Comparison of ENCODE assay signal across 22 mouse cellular contexts in genomic region chr7:132231476-132231875, GRCm38 (mm10).
DNase-seq lines count a peak whose midpoint lies in the region; ATAC-seq and TF ChIP-seq lines count a peak whose summit lies in the region.
"Had no signal": no experiment of that assay in that cellular context is flagged by ENCODE, and none has a peak within 500 bp of the region (broad histone marks: within the 10 kb centered on the region; RNA-seq: fewer than 3 reads in every experiment).

No protein-coding gene starts in this region.

- 76% methylated on average over 3 of the region's 3 CpGs for WGBS in embryonic facial prominence, embryonic 15.5 days
- WGBS in embryonic facial prominence, embryonic 10.5 days: 88% methylated on average over 3 of the region's 3 CpGs
- 57% methylated on average over 3 of the region's 3 CpGs for WGBS in lung, postnatal 0 days

- no peak for TF ChIP-seq CTCF in lung, postnatal 0 days (IDR thresholded peaks at IDR 0.05)

- no peak for TF ChIP-seq EP300 in lung, postnatal 0 days (IDR thresholded peaks at IDR 0.05)

- 0 out of 2 replicates have a peak, but pooled peaks cover 7% of the 10 kb centered on the region for H3K36me3 ChIP-seq in embryonic facial prominence, embryonic 15.5 days
- peaks cover 8% of the 10 kb centered on the region; the same call in 1 of the 2 replicates for H3K36me3 ChIP-seq in embryonic facial prominence, embryonic 10.5 days (replicated peaks)
- H3K36me3 ChIP-seq in lung, postnatal 0 days (ENCODE audit: insufficient read depth, low read length): no peaks in the 10 kb centered on the region

- no peak overlapping the region for H3K4me3 ChIP-seq in embryonic facial prominence, embryonic 15.5 days (replicated peaks)
- H3K4me3 ChIP-seq in embryonic facial prominence, embryonic 10.5 days: no peak overlapping the region
- H3K4me3 ChIP-seq in lung, postnatal 0 days (ENCODE audit: low read depth, low read length): no peak overlapping the region
- H3K4me3 ChIP-seq: embryonic facial prominence, embryonic 13.5 days; kidney, embryonic 15.5 days; limb, embryonic 12.5 days; liver, embryonic 12.5 days; lung, embryonic 15.5 days; neural tube, embryonic 12.5 days had no signal

- H3K27ac ChIP-seq in embryonic facial prominence, embryonic 15.5 days (replicated peaks): 0 out of 2 replicates have a peak overlapping the region, but pooled peaks have one; percentile 39
- no peak overlapping the region for H3K27ac ChIP-seq in embryonic facial prominence, embryonic 10.5 days (replicated peaks)
- no peak overlapping the region for H3K27ac ChIP-seq in lung, postnatal 0 days (ENCODE audit: low read length)
- H3K27ac ChIP-seq: embryonic facial prominence, embryonic 13.5 days; hindbrain, embryonic 14.5 days; kidney, embryonic 15.5 days; limb, embryonic 12.5 days; liver, embryonic 12.5 days; lung, embryonic 15.5 days; neural tube, embryonic 12.5 days had no signal

- no peaks in the 10 kb centered on the region for H3K27me3 ChIP-seq in embryonic facial prominence, embryonic 15.5 days
- H3K27me3 ChIP-seq in embryonic facial prominence, embryonic 10.5 days (replicated peaks; ENCODE audit: low read depth, poor library complexity, severe bottlenecking): peaks cover 1% of the 10 kb centered on the region; the same call in 1 of the 2 replicates
- no peaks in the 10 kb centered on the region for H3K27me3 ChIP-seq in lung, postnatal 0 days (replicated peaks; ENCODE audit: insufficient read depth, low read length)
- H3K27me3 ChIP-seq: embryonic facial prominence, embryonic 13.5 days; kidney, embryonic 15.5 days; limb, embryonic 12.5 days; liver, embryonic 12.5 days; lung, embryonic 15.5 days; neural tube, embryonic 12.5 days had no signal

- no peak for DNase-seq in embryonic facial prominence, embryonic 10.5 days (ENCODE audit: low spot score)
- DNase-seq in lung, postnatal 0 days (ENCODE audit: low spot score): no peak
- no peak for DNase-seq in lung, postnatal 14 days
- DNase-seq in 3134 (ENCODE audit: extremely low read depth, insufficient read length, low spot score): peak; percentile 16
- peak; percentile 42 for DNase-seq in lung, postnatal 36 days
- no peak for DNase-seq in layer of hippocampus, adult 18-20 months (ENCODE audit: low spot score in 2 of 2)
- DNase-seq: adrenal gland, postnatal 36 days; forebrain, postnatal 0 days; heart, postnatal 10 days; kidney, postnatal 4 days; right cerebral cortex, adult 18-20 months had no signal

- ATAC-seq in embryonic facial prominence, embryonic 15.5 days (ENCODE audit: insufficient number of reproducible peaks, low FRiP score, low TSS enrichment, low read depth): 0 out of 2 replicates have a peak, but pooled peaks have one; percentile 16
- 0 out of 2 replicates have a peak, but pooled peaks have one; percentile 25 for ATAC-seq in lung, postnatal 0 days
- ATAC-seq in inflammation-experienced regulatory T-cells, adult 6 months: no peak
- ATAC-seq: forebrain, postnatal 0 days; intestine, embryonic 16.5 days; liver, embryonic 12.5 days had no signal

- no peaks in the 10 kb centered on the region for H3K9me3 ChIP-seq in embryonic facial prominence, embryonic 15.5 days (replicated peaks)
- no peaks in the 10 kb centered on the region for H3K9me3 ChIP-seq in embryonic facial prominence, embryonic 10.5 days
- H3K9me3 ChIP-seq in lung, postnatal 0 days (ENCODE audit: low read length): no peaks in the 10 kb centered on the region
- H3K9me3 ChIP-seq: embryonic facial prominence, embryonic 13.5 days; kidney, embryonic 15.5 days; limb, embryonic 12.5 days; liver, embryonic 12.5 days; lung, embryonic 15.5 days; neural tube, embryonic 12.5 days had no signal

- H3K9ac ChIP-seq in embryonic facial prominence, embryonic 15.5 days: no peak overlapping the region
- no peak overlapping the region for H3K9ac ChIP-seq in lung, postnatal 0 days (replicated peaks; ENCODE audit: low read depth)
- H3K9ac ChIP-seq: embryonic facial prominence, embryonic 13.5 days; forebrain, postnatal 0 days; hindbrain, embryonic 14.5 days; kidney, embryonic 15.5 days; limb, embryonic 12.5 days; liver, embryonic 12.5 days; lung, embryonic 15.5 days; neural tube, embryonic 12.5 days had no signal

- peaks cover 25% of the 10 kb centered on the region for H3K4me1 ChIP-seq in embryonic facial prominence, embryonic 15.5 days
- H3K4me1 ChIP-seq in embryonic facial prominence, embryonic 10.5 days: peaks cover 26% of the 10 kb centered on the region
- H3K4me1 ChIP-seq in lung, postnatal 0 days (ENCODE audit: insufficient read depth, low read depth, low read length): no peaks in the 10 kb centered on the region
- H3K4me1 ChIP-seq: liver, embryonic 12.5 days had no signal

- no peak overlapping the region for H3K4me2 ChIP-seq in embryonic facial prominence, embryonic 15.5 days (replicated peaks)
- no peak overlapping the region for H3K4me2 ChIP-seq in lung, postnatal 0 days (replicated peaks; ENCODE audit: low read depth, low read length)
- H3K4me2 ChIP-seq: embryonic facial prominence, embryonic 13.5 days; heart, embryonic 11.5 days; hindbrain, embryonic 14.5 days; kidney, embryonic 15.5 days; limb, embryonic 12.5 days; liver, embryonic 12.5 days; lung, embryonic 15.5 days; neural tube, embryonic 12.5 days had no signal

Comparison
In these comparisons a context has a peak if more than half of its experiments do, and no peak if none do; other contexts are left out.
1. DNase-seq: peak in 3134 (single experiment) and lung, postnatal 36 days (single experiment); none in embryonic facial prominence, embryonic 10.5 days (single experiment), lung, postnatal 0 days (single experiment), lung, postnatal 14 days (single experiment) and layer of hippocampus, adult 18-20 months (0 of 2).